Mouse (Mus musculus): ENCODE results near the gene Cdk11b. TPM values are rescaled to one million over a fixed set of nuclear protein-coding genes. Genes with fewer than 3 reads are reported as not detected.
"Not testable (repeated sequence)": the region's sequence is repeated elsewhere in the genome, so short reads cannot be mapped to it uniquely, and the experiment has no call there.

The Cdk11b gene
- total RNA-seq, 2 experiments from 2014 or later, result 47.1 to 49.4 TPM

DNA sequence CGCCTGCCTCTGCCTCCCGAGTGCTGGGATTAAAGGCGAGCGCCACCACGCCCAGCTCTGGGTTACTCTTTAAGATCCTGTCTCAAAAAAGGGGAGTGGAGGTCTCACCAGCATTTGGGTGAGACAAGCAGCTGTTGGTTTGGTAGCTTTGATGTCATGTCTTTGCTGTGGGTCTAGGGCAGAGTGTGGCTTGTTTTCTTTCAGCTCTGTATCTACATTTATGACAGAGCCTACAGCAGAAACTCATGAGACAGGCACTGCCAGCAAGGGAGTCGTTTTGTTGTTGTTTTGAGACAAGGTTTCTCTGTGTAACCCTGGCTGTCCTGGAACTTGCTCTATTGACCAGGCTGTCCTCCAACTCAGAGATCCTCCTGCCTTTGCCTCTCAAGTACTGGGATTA is 20.9 kb upstream of the Cdk11b start:
- no peak for DNase-seq (ENCODE audit: low spot score in 2 of 2)

DNA sequence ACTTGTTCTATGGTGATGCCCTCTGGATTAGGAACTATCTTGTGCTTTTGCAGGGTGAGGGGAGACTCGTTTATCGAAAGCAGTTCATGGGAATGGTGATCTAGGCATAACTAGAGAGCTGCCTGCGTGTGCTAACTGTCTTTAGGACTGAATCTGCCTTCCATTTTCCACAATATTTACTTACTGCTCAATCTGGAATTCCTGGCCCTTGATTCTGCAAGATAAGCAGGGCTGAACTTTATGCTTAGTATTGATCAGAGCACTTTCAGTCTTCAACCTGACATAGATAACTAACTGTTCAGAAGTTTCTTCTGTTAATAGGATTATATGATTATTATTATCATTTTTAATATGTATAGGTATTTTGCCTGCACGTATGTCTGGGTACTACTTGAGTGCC is 19.5 kb upstream of the Cdk11b start:
- DNase-seq (ENCODE audit: low spot score in 2 of 2), result no peak

DNA sequence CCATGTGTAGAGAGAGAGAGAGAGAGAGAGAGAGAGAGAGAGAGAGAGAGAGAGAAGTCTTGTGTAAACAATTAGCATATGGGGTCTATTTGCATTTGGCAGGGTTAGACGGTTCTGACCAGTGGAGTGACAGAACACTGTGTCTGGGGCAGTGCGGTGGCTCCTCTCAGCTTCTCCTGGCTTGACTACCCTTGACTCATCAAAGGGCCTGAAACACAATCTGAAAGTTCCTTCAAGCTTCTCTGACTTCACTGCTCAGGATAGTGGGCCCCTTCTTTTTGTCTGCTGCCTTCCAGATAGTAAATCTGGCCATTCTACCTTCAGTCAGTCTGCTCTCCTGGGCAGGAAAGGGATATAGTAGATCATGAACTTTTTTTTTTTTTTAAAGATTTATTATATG is 17.8 kb upstream of the Cdk11b start:
- no peak for DNase-seq (ENCODE audit: low spot score in 2 of 2)

DNA sequence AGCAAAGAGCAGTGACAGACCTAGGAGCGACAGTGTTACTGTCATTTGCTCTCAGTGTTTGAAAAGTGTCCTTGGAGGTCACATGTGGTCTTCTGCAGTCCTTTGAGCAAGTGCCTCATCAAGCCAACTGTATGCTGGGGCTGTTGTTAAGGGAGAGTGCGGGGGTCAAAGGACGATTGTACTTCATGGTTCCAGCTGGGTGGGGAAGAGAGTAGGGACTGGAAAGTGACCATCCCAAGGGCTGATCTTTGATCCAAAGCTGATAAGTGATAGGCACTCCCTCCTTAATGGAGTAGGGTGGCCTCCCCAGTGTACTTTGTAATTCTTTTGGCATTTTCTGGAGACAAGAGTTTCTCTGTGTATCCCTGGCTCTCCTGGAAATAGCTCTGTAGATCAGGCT is 12.8 kb upstream of the Cdk11b start:
- no peak for DNase-seq (ENCODE audit: low spot score in 2 of 2)

DNA sequence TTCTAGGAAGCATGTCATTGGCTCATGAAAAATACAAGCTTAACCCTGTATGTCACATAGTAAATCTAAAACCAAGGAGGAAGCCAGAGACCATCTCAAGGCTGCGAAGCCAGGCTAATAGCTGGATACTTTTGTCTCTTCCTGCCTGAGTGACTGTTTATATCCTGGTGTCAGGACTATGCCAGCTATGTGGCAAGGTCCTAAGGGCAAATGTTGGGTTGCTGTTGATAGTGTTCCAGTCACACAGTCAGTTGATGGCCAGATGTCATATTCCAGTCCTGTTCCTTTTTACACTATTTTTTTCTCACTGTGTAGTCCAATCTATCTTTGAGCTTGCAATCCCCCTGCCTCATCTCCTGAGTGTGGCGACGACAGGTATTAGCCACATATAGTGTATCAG is 11.4 kb upstream of the Cdk11b start:
- DNase-seq (ENCODE audit: low spot score in 2 of 2), result no peak

DNA sequence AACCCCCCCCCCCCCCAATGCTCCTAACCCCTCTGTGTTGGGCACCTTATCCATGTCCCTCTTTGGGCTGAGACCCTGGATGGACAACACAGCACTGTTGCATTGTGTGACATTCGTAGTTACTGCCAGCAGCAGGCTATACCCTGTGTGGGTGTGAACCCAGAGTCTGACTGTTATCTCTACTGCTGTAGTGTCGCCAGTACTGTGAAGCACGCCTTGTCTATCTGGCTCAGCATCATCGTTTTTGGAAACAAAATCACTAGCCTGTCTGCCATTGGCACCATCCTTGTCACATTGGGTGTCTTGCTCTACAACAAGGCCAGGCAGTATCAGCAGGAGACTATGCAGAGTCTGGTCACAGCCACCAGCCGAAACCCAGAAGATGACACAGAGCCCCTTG is 6.3 kb upstream of the Cdk11b start:
- DNase-seq (ENCODE audit: low spot score in 2 of 2), result no peak

DNA sequence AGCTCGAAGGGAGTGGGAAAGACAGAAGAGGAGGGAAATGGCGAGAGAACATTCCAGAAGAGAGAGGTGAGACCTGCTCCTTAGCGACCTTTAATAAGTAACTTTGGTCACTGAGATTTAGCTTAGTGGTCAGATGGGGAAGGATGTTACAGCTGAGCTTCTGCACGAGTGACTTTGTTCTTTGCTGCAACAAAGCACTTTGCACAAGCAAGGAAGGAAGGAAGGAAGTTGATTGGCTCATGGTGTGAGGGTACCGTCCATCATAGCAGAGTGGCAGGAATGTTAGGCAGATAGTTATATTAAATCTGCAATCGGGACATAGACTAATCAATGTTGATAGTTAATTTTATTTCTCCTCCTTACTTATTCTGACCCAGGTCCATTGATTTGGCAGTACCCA is 5.6 kb downstream of the Cdk11b start:
- DNase-seq (ENCODE audit: low spot score in 2 of 2), result no peak

DNA sequence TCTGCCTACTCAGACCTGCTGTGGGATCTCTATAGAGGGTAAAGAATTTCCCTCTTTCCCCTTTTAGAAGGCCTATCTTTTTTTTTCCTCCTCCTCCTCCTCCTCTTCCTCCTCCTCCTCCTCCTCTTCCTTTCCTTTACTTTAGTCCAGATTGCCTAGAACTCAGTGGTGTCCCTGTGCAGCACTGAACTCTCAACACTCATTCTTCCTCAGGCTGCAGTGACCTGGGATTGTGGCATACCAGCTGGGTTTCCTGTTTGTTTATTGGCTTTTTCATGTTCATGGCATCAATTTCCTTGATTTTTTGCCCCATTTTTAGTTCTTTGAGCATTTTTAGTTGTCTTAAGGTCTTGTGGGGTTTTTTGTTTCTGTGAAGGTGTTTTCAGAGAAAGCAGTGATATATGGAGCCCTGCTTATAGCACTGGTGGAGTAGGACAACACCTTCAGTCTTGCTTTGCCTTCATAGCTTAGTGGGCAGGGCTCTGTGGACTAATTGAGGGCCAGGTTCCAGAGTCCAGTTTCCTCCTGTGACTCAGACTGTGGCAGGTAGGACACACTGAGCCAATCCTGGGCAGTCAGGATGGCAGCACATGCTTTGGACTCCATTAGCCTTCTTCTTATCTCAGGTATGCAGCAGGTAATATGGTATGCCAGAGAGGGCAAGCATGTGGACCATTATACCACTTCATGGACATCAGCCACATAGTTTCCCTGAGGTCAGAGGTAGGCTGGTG is 11.3 kb downstream of the Cdk11b start:
- no peak for DNase-seq (ENCODE audit: low spot score in 2 of 2)

DNA sequence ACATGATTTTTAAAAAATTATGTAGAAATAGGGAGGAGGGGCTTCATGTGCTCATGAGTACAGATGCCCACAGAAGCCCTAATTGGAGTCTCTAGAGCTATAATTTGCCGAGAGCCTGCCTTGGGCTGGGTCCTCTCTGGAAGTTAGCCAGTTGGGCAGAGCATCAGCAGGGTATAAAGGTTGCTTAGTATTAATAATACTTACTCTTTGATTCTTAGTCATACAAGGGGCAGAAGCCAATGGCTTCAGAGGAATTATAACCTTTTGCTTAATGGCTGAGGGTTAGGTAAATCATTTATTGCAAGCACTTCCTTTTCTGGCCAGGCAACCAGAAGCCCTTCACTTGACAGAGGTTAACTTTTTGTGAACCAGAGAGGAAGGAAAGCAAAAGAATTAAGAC is 18.9 kb downstream of the Cdk11b start:
- DNase-seq (ENCODE audit: low spot score in 2 of 2), result no peak

DNA sequence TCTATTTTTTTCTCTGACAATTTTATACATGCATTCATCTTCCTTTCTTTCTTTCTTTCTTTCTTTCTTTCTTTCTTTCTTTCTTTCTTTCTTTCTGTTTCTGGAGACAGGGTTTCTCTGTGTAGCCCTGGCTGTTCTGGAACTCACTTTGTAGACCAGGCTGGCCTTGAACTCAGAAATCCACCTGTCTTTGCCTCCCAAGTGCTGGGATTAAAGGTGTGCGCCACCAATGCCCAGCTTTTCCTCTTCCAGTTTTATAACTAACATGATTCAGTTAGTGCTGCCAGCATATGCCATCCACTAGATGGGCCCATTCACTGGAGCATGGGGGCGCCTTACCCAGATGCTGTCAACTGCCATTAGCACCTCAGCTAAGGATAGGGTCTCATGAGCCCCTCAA is 20.7 kb downstream of the Cdk11b start, which contains the start of gene Gm10563:
TSS of gene Gm10563 (minus strand) at position 101 of the 400 bp plus-strand sequence.
- DNase-seq (ENCODE audit: low spot score in 2 of 2), result not testable (repeated sequence)

DNA sequence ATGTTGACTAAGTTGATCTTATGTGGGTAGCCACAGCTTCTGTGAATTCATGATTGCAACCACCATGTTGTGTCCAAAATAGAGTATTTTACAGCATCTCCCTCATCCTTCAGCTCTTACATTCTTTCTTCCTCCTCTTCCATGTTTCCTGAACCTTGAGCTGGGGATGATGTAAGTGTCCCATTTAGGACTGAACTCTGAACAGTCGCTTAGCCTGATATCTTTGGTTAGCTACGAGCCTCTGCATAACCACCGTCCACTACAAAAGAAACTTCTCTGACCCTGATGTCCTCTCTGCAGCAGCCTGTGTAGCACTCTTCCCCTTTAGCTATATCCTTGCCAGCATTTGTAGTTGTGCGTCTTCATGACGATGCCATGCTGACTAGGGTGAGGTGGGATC is 21.1 kb downstream of the Cdk11b start:
- DNase-seq (ENCODE audit: low spot score in 2 of 2), result no peak

DNA sequence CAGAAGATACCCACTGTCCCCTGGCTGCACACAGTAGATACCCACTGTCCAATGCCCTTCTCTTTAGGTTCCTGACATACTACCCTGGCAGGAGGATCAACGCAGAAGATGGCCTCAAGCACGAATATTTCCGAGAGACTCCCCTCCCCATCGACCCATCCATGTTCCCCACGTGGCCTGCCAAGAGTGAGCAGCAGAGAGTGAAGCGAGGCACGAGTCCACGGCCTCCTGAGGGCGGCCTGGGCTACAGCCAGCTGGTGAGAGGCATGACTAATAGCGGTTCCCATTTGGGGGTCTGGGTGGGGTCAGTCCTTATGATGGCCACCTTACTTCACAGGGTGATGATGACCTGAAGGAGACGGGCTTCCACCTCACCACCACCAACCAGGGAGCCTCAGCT is 24.7 kb downstream of the Cdk11b start:
- no peak for DNase-seq (ENCODE audit: low spot score in 2 of 2)

DNA sequence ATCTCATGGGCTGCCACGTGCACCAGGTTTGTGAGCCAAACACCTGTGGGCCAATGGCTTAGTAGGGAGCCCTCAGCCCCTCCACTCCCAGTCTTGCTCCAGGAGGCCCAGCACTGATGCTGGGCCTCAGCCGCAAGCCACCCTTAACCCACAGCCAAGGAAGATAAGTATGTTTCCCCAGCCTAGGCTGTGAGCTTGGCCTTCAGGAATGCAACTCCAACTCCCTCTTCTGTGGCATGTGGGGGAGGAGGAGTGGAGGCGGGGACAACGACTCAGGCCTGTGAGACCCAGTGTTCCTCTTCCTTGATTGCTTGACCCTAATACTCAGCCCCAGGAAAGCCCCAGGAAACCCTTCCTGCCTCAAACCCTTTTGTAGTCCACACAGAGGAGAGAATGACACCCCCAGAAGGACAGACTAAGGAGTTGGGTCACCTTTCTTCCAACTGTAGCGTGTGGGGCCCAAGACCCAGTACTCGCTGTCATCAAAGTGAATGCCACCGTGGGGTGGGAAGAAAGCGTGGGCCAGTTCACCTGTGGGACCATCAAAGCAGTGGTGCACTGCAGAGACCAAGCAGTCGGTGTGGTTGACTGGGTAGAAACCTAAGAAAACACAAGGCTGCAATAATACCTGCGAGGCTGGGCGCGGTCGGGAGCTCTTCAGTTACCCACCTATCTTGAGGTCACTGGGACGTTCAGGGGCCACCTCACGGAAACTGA is 27.1 kb downstream of the Cdk11b start:
- DNase-seq (ENCODE audit: low spot score in 2 of 2), result no peak

DNA sequence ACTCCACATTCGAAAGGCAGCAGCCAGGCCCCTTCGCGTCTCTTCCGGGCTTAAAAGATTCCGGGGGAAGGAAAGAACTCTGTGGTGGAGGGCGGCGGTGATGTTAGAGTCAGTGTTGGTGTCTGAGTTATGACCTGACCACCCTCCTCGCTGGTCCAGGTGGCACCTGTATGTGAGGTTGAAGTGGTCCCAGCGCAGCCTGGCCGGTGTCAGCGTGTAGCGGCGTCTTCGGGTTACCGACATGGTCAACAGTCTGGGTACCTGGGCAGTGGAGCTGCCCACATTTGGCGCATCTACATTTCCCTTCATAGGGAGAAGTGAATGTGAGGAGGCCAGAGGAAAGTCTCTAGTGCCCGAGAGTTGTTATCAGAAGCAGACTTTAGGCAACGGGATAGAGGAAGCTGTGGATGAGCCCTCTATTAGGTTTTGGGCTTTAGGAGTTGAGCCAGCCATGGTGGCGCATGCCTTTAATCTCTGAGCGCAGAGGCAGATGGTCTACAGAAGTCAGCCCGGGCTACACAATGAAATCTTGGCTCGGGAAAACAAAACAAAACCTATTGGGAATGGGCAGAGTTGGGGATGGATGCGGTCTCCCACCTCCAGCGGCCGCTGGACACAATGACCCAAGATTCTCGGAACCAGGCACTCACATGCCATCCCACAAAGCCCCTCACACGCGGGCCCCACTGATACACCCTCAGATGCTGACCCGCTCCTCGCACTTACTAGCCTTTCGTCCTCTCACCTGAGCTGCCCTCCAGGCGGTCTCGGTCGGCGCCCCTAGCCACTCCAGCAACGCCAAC is 27.8 kb downstream of the Cdk11b start:
- DNase-seq (ENCODE audit: low spot score in 2 of 2), result no peak

DNA sequence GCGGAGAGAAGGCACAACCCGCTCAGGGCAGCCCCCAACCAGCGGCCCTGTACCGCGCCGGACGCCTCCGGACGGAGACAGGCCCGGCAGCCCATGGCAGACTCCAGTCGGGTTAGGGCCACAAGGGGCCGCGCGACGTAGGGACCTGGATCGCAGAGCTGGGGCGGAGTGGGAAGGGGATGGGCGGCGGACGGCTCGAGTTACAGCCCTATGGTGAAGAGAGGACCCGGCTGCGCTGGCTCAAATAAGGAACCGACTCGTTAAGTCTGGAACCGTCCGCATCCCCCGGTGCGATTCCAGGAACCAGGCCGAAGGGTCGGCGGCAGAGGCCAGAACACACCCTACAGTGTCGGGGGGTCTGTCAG is 28.4 kb downstream of the Cdk11b start, which contains the start of gene Mmp23:
TSS of gene Mmp23 (minus strand) at position 299 of the 365 bp plus-strand sequence.
- DNase-seq (ENCODE audit: low spot score in 2 of 2), result no peak

DNA sequence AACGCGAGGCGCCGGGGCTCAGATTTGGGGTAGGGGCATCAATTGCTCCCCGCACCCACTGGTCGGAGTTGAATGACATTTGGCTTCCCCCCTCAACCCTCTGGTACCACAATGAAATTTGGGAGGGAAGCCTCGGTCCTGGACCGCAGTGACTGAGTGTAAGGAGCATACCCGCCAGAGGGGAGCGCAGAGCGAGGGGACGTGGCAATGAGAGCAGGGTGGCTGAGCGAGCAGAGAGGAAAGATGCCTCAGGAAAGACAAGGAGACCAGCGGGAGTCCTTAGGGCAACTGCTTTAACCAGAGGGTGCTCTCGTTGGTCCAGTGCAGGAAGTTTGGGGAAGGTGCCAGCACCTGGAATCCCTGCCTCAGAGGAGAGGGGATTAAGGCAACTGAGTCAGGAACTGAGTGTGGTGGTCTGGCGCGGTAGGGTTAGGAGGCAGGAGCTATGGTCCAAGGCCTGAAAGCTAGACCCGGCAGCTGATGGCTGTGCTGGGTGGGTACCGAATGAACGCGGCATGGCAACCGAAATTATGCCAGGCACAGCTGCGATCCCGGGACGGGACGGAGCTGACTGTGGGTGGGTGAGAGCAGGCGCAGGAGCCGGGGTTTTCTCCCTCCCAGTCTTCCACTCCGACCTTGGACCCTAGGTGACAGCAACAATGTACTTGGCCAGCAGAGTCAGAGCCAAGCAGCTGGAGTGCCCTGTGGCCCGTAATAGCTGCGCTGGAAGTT is 29.0 kb downstream of the Cdk11b start:
- DNase-seq (ENCODE audit: low spot score in 2 of 2), result no peak

DNA sequence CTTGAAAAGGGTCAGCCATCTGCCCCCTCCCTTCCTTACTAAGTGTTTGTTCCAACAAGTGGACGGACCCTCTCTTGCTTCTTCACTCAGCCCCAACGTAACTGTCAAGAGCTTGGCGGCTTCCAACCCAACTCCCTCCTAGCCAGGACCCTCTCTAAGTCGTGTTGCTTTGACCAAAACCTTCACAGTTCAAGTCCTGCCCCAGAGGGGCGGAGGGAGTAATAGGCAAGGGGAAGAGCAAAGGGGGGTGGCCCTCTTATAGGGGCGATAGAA is 29.5 kb downstream of the Cdk11b start:
- no peak for DNase-seq (ENCODE audit: low spot score in 2 of 2)

DNA sequence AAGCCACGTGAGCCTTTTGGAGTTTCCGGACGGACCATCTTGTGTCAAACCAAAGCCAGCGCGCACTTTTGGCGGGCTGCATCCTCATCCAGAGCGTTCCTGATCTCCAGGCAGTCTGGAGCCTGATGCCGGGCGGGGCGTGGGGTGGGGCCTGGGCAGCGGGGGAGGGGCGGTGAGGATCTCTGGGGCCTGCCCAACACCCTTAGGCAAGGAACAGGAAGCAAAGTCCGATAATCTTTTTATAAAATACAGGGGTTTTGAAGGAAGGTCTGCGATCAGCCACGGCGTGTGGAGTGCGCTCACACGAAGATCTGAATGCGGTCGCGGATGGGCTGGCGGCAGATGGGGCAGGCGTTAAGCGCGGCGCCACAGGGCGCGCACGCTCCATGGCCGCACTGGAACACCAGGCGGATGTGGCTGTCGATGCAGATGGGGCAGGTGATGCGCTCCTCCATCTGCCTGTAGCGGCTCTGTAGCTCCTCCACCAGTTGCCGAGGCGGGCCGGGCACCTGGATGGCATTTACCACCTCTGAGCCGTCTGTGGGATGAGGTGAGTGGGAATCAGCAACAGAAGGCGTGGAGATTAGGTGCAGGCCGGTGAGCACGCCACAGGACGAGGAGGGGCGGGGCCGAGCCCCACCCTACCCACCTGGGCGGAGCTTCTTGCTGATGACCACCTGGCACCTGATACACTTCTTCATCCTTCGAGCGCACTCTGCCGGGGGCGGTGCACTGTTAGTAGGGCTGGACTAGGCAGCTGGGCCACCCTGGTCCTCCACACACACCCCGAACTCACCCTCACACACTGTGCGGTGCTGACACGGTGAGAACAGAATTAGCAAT is 30.0 kb downstream of the Cdk11b start:
- DNase-seq (ENCODE audit: low spot score in 2 of 2), result no peak

DNA sequence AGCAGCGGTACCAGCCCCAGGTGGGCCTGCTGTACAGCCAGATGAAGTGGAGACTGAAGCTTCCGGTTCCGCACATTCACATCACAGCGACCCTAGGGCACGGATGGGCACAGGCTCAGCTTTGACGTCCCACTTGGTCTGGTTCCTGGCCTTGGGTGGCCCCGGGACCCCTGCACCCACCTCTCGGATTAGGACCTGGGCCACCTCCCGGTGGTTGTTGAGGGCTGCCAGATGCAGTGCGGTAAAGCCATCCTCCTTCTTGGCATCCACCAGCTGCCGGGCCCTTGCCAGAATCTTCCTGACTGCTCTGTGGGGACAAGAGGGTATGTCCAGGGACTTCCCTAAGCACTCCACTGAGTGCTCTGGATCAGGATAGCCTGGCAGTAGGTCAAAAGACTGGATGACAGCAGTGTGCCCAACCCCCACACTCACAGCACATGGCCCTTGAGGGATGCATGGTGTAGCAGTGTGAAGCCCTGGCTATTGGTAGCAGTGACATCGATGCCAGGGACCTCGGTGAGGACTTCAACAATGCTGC is 31.6 kb downstream of the Cdk11b start:
- DNase-seq (ENCODE audit: low spot score in 2 of 2), result no peak

DNA sequence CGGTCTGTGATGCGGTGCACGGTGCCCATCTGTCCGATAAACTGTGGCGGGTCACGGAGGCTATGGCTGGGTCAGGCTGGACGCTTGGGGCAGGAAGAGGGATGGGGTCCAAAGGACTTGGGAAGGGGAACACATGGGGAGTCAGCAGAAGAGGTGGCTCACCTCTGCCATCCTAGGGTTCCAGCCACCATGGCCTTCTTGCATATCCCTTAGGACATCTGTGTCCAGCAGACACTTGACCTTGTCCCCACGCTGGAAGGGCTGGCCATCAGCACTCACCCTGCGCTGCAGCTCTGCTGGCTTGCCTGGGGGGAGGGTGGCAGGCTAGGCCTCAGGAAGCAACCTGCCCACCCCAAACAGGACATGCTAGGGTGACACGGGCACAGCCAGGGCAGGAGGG is 34.3 kb downstream of the Cdk11b start:
- DNase-seq (ENCODE audit: low spot score in 2 of 2), result no peak

Measured in left cerebral cortex, adult 18-20 months (tissue).